Mouse (Mus musculus) embryo, embryonic 9.5 days (tissue): ENCODE results near the gene Lrg1.

ENCODE experiments used
- DNase-seq: peaks from one replicate; pipeline ENCODE4 v3.0.0-alpha.2; 2017; ENCODE audit errors: extremely low spot score

The Lrg1 gene

DNA sequence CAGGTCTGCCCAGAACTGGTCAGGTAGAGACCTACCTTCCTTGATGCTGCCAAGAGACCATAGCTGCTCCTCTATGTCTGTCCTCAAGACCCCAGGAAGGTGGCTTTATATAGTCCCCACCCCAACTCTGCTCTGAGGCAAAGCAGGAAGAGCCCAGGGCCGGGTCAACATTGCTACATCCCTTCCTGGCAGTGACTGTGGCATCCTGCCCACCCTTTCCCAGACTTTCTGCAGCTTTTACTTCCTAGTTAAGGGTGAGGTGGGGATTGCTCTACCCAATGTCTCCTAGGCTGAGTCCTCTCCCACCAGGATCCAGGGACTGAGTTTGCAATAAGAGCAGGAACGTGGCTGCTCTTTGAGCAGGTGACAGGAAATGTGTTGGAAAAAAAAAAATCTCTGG lies at the start of gene Lrg1:
TSS of gene Lrg1 (minus strand) at position 176 of the 400 bp plus-strand sequence.
- no peak for DNase-seq

DNA sequence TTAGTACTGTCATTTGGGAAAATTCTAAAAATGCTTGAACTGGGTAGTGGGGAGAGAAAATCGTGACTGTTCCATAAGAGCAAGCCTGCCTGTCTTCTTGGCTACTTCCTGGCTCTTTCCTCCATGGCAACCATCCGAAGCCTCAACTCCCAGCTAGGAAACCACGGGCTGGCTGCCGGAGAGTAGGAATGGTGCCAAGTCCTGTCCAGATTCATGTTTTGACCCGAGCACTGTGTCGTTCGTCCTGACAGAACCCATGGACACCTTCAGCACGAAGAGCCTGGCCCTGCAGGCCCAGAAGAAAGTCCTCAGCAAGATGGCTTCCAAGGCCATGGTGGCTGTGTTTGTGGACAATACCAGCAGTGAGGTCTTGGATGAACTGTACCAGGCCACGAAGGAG lies 49.7 kb upstream of the Lrg1 start:
- no peak for DNase-seq

DNA sequence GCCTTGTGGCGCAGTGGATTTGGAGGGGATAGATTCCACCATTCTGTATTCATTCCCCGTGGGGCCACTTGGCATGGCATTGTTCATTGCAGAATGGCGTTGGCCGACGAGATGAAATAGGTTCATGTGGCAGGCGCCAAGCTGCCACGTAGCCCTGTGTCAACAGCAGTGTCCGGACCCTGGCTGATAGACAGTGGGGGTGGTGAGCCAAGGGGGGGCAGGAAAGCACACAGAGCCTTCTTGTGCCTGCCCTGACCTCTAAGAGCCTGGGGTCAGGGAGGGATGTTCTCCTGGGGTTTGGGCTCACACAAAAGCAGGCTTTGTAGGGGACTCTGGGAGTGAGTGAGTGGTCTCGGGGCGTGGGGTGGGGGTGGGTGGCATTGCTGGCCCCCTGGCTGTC lies 48.8 kb upstream of the Lrg1 start:
- peak; percentile 46 for DNase-seq

DNA sequence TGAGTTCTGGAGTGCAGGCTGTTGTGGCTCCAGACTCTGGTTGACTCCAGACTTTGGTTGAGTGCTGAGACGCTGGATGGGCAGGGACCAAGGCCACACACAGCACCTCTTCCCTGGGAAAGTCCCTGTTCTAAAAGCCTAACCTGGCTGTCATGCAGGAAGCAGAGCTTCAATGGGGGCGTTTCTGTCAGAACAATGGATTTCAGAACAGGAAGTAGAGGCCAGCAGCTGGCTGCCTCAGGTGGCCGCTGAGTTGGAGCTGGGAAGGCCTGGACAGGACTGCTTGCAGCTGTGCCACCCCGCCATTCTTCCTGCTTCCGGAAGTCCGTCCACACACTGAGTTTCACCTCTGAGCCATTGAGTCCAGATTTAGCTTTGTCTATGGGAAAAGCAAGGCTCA lies 48.0 kb upstream of the Lrg1 start:
- peak; percentile 35 for DNase-seq

DNA sequence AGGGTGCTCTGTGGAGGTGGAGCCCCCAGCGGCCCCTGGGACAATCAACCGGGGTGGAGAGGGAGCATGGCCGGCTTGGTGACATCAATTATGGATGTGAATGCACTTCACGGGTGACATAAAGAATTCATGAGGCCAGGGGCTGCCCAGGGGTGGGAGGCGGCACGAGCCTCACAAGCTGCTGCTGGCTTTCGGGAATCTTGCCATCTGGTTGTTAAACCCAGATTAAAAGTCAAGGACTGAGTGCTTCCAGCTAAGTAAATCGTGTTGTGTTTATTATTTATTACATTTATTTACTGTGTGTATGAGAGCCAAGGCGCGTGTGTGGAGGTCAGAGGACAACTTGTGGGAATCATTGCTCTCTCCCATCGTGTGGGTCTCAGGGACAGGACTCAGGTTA lies 43.9 kb upstream of the Lrg1 start:
- no peak for DNase-seq

DNA sequence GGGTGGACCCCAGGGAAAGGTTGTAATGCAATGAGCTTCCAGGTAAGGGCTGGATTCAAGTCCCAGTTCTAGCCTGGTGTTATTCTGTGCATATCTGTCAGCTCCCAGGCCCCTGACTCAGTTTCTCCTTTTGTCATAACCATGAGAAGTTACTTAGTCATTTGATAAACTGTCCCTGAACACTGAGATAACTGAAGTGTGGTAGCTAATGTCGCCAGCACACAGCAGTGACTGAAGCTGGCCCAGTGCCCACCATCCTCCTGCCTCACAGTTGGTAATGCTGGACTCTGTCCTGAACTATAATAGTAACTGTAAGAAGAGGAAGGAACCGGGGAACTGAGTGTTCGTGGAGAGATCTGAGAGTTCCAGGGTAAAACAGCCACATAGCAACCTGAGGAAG lies 42.7 kb upstream of the Lrg1 start:
- no peak for DNase-seq

DNA sequence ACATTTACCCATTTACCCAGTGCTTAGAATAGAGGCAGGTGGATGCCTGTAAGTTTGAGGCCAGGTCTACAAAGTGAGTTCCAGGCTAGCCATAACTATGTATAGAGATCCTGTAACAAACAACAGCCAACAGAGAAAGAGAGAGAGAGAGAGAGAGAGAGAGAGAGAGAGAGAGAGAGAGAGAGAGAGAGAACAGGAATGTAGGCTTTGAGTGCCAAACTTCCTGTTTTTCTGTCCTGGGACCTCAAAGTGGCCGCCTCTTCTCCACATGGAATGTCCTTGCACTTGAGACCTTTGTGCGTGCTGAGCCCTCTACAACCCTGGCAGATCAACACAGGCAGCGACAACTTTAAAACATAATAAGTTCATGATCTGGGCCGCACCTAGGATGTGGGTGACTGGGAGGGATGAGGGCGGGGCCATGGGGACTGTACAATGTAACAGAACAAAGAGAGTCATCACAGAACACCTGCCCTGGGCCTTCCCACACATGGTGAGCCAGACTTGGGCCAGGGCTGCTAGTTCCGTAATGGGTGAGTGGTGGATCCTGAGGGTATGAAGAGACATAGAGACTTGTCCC lies 41.8 kb upstream of the Lrg1 start:
- no peak for DNase-seq

DNA sequence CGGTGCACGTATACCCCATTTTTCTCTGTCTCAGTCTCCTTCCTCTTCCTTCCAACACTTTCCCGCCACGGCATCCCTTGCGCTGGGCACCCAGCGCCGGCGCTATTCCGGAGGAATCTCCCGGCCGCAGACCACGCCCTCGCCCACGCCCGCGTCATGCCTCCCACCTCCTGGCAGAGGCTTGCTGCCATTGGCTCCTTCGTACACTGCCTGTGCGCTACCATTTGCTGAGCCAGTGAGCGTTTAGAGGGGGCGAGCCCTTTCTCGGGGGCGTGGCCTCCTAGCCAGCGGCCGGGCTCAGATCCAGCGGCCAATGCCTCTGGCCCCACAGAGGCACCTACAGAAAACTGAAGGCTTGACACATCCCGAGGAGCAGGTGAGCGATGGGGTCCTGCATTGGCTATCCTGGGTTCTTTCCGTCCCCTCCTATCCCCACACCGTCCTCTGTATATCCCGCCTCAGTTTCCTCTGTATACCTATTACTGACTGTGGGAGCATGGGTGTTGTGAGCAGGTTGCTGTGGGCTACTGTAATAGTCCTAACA lies 40.5 kb upstream of the Lrg1 start, which contains the start of gene Tnfaip8l1:
TSS of gene Tnfaip8l1 (plus strand) at position 247 of the 544 bp plus-strand sequence.
- peak; percentile 93 for DNase-seq

DNA sequence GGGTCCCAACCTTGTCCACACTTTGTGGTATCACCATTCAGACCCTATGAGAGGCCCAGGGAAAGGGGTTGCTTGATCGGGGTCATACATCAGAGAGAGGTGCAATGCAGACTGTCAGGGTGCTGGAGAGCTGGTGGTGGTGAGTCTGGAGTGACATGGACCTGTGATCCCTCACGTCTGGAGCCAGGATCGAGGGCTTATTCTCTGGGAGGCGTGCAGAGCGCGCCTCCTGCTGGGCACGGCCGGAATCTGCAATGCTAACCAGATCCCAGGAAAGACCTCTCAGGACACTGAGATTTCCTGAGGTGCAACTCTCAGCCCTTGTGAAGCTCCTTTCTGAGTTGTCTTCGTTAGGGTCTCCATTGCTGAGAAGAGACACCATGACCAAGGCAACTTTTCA lies 37.9 kb upstream of the Lrg1 start:
- peak; percentile 76 for DNase-seq

DNA sequence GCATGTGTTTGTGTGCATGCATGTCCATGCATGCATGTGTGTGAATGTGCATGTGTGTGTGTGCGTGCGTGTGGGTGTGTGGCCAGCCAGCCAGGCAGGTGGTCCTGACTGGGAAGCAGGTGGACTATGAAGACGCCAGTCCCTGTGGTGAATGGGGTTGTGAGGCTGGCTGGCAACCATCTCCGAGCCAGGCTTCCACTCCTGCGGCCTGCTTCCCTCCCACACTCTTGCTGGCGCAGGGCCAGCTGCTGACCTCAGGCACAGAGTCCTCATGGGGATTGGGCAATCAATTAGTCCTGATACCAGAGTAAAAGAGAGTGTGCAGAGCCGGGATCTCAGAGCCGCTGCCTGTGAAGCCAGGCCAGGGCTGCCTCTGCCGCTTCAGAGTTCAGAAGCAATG lies 31.8 kb upstream of the Lrg1 start:
- no peak for DNase-seq

DNA sequence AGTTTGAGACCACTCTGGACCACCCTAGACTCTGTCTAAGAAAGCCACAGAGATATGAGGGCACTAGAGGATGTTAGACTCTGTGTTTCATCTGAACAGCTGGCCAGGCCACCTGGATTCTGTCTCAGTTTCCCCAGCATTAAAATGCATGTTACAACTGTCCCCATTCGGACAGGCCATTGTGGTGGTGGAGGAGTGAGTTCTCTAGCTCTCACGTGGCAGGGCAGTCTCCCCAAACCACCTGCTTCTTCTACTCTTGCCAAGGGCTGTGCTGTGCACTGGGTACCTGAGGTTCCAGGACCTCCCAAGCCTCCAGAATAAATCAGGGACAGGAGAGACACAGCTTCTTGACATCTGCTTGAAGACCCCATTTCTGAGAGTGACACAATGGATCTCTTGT lies 28.1 kb upstream of the Lrg1 start:
- DNase-seq, result no peak

DNA sequence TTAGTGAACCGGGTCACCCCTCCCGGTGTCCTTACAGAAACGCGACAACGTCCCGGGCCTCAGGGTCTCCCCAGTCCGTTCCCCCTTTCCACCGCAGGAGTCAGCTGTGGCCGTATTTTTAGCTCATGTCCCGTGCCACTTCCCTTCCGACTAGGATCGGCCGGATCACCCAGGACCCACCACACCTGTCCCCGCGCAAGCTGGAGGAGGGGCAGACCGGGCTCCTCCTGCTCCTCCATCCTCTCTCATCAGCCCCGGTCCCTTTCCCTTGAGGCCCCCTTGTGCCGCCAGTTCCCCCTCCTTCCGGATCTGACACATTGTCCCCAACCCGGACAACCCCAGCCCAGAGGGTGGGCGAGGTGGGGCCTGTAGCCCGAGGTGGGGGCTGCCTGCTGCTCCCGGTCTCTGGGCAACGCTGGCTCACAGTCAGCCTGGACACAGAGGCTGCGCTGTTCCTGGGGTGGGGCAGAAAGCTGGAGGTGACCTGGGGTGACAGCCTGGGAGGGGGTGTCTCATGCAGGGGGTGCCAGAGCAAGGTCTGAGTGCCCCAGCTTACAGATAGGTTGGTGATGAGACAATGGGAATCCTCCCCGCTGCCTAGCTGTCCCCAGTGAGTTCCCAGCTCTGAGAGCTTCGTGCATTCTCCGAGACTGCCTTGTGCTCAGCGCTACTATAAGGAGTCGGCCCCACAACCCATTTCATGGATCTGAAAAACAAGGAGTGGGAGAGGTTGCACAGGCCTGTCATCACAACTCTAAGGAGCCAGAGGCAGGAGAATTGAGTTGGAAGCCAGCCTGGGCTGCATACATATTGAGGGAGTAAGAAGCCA lies 27.2 kb upstream of the Lrg1 start:
- no peak for DNase-seq

DNA sequence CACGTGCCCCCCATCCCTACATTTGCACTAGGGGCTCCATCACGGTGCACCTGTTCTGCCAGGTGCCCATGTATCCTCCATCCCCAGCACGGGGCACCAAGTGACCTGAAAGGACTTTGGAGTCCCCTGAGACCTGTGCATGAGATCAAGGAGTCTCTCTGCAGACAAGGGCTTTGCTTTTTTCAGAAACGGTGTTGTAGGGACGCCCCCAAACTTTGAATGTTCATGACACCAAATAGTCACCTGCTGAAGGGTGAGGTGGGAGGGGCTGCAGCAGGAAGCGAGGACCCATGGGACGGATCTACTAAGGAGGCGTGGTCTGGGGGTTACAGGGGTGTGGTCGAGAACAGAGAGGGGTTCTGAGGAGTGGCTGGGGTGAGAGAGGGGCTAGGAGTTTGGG lies 26.5 kb upstream of the Lrg1 start:
- no peak for DNase-seq

DNA sequence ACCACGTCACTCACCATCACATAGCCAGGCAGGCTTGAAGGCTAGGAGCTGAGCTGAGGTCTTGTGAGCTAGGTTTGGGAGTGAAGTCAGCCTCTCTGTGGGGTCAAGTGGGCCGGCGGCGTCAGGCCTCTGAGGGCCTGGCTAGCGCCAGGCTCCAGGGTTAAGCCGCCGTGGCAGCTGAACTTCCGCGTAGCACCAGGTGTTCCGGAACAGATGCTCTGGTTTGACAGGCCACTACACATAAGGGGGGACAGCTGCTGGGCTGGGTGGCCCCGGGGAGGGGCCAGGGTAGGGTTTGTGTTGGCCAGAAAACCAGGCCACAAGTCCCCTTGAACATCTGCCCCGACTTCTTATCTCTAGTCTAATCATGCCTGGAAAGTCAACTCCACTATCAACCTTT lies 25.6 kb upstream of the Lrg1 start:
- DNase-seq, result no peak

DNA sequence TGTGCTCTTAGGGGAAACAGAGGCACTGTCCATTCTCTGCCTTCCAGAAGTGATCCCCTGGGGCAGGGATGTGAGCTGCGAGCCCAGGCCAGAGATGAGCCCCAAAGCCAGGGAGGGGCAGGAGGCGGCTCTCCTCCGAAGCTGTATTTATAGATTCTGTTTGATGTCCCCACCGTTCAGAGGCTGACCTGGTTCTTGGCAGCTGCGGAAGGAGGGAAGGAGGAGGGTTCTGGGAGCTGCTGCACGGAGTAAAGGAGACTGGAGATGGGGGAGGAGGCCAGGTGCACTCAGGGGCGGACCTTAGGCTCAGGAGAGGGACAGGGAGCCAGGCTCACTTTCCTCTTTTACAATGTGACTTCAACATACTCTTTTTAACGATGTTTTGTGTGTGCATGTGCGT lies 24.3 kb upstream of the Lrg1 start:
- no peak for DNase-seq

DNA sequence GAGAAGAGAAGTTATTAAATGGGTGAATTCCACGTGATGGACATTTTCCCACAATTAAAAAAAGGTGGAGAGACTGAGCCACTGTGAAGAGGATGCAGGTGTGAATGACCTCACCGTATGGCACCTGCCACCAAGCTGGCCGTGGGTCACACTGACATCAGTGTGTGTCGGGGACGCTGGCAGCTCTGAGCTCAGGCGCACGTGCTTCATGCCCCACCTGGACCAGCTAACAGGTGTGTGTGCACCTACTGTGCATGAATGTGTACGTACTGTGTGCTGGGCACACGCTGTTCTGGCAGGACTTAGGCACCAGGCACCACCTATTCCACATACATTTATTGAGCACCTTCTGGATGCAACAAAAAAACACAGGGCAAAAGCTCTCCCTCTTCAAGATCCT lies 22.7 kb upstream of the Lrg1 start:
- DNase-seq, result no peak

DNA sequence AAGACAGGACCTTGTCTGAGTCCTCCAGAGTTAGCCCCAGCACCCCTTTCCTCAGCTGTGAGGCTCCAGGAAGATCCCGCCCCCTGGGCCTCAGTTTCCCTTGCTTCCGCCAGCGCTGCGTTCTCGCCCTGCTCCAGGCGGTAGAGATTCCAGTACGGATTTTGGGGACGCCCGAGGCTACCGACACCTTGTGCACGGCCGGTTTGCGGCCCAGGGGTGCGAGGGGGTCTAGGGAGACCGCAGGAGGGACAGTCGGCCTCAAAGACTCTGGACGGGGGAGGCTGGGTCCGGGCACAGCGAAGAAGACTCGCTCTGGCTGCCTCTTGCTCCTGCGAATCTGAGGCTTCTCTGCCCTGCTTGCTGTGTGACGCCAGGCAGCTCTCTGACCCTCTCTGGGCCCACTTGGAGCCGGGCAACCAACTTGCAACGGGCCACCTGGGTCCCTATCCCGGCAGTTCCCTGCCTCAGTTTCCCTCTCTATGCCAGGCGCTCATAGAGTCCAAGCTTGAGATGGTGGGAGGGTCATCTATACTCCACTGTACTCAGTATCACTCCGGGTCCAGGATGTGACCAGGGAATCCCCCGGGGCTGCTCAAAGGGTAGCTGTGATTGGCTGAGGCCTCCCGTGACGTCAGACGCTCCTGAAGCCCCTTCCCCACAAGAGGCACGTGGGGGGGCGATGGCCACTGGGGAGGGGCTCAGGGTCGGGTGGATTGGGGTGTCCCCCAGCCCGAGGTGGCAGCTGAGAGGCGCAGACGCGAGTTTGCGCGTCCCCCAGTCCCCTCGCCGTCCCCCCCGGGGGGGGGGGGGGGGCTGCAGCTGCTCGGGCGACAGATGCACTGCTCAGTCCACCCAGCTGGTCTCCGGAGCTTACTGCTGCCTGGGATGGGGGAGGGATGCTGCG lies 20.2 kb upstream of the Lrg1 start:
- peak; percentile 65 for DNase-seq

DNA sequence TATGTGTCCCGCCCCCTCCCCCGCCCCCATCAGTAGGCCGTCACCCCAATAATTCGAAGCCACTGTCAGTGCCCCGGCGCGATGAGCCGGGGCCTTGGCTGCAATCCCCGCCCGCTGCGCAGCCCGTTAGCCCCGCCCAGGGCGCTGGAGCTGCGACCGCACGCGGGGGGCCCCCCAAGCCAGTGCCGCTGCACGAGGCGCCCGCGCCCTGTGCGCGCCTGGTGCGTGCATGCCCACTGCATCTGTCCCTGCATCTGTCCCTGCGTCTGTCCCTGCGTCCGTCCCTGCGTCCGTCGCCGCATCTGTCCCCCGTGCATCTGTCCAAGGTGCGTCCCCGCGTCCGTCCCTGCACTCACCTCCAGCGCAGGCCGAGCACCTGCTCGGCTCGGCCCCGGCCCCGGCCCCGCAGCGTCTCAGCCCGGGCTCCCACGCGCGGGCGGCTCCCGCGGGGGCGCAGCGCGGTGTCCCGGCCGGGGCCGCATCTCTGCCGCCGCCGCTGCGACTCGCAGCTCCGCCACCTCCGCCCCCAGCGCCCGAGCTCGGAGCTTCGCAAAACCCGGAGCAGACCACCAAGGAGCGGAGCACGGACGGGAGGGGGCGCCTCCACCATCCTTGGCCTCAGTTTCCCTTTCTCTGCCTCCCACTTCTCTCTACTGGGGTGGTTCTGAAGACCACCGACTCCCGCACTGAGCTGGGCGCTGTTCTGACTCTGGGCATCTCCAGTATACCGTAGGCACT lies 18.2 kb upstream of the Lrg1 start, which contains the start of gene Sema6b:
TSS of gene Sema6b (minus strand) at position 486 of the 738 bp plus-strand sequence.
- DNase-seq, result peak; percentile 76

DNA sequence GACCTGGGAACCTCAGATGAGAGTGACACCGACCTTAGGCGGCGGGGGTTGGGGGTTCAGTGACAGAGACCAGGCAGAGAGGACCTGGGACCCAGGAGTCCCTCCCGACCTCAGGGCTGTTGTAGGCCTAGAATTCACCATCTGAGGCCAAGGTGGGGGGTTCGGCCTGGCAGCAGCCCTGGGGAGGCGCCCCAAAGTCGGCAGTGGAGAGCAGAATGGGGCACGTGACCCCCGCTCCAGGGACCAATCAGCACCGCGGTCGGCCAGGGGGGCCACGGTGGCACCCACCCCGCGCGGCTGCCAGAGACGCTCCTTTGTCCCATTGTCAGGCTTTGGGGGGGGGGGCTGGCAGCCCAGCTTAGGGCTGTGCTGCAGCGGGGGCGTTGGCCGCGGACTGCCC lies 17.6 kb upstream of the Lrg1 start:
- DNase-seq, result no peak

DNA sequence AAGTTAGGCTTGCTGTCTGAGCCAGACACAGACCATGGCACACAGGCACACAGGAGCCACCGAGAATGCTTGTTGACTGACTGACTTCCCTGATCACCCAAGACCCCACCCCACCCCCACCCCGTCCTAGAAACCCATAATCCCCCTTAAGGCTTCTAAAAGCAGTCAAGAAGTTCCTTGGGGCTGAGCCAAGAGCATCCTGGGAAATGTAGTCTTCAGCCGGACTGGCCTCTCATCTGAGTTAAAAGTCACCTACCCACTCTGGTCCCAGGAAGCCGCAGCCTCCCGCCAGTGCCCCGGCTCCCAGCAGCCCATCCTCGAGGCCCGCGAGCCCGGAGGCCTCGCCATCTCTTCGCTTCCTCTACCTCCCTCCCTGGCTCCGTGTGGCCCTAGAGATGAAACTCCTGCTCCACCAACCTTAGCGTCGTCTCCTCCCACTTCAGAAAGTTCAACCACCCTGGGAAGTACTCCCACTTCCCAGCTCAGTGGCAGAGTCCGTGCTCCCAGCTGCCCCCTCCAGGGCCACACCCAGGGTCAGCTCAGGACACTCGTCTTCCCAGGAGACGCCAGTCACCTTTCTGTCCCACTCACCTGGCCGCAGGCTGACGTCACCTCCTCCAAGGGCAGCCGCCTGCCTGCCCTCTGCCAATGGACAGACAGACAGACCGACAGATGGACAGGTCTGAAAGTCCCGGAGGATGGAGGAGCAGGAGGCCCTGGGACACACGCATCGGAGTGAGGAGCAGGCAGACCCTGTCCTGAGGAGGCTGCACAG lies 16.2 kb upstream of the Lrg1 start:
- no peak for DNase-seq

DNA sequence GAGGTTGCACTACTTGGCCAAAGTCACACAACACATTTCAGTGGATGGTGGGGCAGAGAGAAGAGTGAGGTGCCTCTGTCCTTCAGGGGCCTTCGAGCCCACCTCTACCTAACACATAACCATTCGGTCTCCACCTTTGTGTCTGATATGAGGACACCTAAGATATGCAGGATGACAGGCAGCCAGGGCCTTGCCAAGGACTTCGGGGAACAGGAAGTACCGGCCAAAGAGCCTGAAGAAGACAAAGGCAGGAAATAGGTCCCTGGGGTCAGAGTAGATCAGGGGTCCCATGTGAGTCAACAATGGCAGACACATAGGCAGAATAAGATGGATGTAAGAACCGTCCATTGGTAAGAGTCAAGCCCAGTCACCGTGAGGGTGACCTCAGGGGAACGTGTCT lies 14.8 kb upstream of the Lrg1 start:
- DNase-seq, result no peak
